Mouse (Mus musculus) megakaryocyte, embryonic 14.5 days (primary cell): Measurements from ENCODE around the gene Edn2.

Source experiments
- FLI1 ChIP-seq: IDR thresholded peaks from 2 replicates; pipeline ENCODE4 v1.6.1; 2012; ENCODE audit warnings: low read length, inconsistent platforms, mixed read lengths
- GATA1 ChIP-seq: IDR thresholded peaks from 3 replicates; pipeline ENCODE4 v1.6.1; 2012; ENCODE audit warnings: mixed read lengths, low read length, inconsistent platforms, borderline replicate concordance

GRCm38 (mm10) chr4:120151906-120152305 is 9.1 kb upstream of the Edn2 start:
- no peak for TF ChIP-seq FLI1
- TF ChIP-seq GATA1, result no peak
